Mouse (Mus musculus) spleen, adult 18-20 months (tissue): ENCODE results near the gene Rps18.
"Not testable (repeated sequence)": the region's sequence is repeated elsewhere in the genome, so short reads cannot be mapped to it uniquely, and the experiment has no call there.

Experiments used
- DNase-seq, 2 experiments: peaks; one replicate each; pipeline ENCODE4 v3.0.0; 2022; ENCODE audit warnings: mixed read lengths in 2 of 2

Gene Rps18

DNA sequence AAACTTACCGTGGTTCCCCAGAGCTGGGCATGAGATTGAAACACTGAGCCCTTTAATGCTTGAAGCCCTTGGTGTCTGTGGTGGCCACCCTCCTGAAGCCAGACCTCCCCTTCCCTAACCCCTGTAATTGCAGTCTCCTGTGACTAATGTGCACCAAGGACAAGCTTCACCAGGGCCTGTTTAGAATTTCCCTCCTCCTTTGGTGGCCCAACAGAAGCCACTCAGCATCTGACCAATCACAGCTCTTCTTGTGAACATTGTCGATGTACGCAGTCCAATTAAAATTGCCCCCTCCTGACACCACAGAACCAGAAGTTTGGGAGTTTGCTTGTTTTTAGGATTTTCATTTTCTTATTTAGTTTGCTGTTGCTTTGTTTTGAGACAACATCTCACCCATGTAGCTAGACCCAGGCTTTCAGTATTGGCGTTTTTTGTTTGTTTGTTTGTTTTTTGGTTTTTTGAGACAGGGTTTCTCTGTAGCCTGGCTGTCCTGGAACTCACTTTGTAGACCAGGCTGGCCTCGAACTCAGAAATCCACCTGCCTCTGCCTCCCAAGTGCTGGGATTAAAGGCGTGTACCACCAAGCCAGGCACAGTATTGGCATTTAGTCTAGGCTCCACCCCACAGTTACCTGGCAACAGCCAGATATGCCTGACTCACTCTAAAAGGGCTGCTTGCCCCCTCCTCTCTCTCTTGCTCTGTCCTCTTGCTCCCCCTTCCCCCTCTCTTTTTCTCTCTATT lies 51.7 kb downstream of the Rps18 start:
- not testable (repeated sequence) for DNase-seq

DNA sequence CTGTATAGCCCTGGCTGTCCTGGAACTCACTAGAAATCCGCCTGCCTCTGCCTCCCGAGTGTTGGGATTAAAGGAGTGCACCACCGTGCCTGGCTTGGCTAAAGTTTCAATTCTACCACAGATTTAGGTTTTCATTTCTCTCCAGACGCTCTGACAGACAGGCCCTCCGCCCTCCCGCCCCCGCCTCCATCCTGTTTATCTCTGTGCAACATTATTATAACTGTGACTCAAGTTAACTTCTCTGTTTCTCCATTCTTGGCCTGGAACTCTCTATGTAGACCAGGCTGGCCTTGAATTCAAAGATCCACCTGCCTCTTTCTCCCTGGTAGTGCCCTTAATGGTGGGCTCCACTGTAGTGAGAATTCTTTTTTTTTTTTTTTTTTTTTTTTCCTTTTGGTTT lies 53.3 kb downstream of the Rps18 start:
- DNase-seq: no peak

DNA sequence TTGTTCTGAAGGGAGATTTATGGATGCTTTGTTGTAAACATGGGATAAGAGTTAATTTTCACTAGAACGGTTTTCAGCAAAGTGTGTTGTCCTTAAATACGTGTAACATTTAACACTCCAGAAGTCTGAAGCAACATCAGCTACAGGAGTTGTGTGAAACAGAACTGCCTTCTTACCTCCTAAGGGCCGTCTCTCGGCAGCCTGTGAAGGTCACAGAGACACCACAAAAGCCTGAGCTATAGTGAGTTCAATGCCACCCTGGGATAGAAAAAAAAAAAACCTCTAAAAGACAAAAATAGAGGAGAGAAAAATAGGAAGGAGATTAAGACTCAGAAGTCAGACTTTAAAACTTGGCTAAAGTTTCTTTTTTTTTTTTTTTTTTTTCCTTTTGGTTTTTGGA lies 53.7 kb downstream of the Rps18 start:
- no peak for DNase-seq
